Mouse (Mus musculus) embryonic fibroblast, embryonic 13.5 days (primary cell): ENCODE data around the gene Exoc6b. TPM values are rescaled to one million over a fixed set of nuclear protein-coding genes. Genes with fewer than 3 reads are reported as not detected.
A peak's percentile ranks its signal among the peaks of the same experiment; 100 is the strongest.

ENCODE experiments used
- H3K27ac ChIP-seq: 2 replicates; pipeline ENCODE4 v1.5.1; 2012; ENCODE audit warnings: low read length, control low read depth, inconsistent platforms; ENCODE audit not compliant: insufficient read depth
- H3K4me1 ChIP-seq: 2 replicates; pipeline ENCODE4 v1.6.1; 2011; ENCODE audit warnings: low read length; ENCODE audit not compliant: control insufficient read depth, insufficient read depth
- H3K4me3 ChIP-seq: 2 replicates; pipeline ENCODE4 v1.5.1; 2011; ENCODE audit warnings: mild to moderate bottlenecking, control low read depth, low read length; ENCODE audit not compliant: insufficient read depth
- CTCF ChIP-seq: IDR thresholded peaks from 2 replicates; pipeline ENCODE4 v1.5.1; 2011; ENCODE audit warnings: mild to moderate bottlenecking, control low read depth, low read length, moderate library complexity, borderline replicate concordance; ENCODE audit not compliant: insufficient read depth
- POLR2A ChIP-seq: IDR thresholded peaks from 2 replicates; pipeline ENCODE4 v1.6.1; 2011; ENCODE audit warnings: low read depth, mild to moderate bottlenecking, control low read depth, low read length, moderate library complexity
- polyA plus RNA-seq: library from polyadenylated mRNA; stranded (reverse); fragments of >200 nt; gene quantifications from 2 replicates; pipeline ENCODE4 v1.2.4, GENCODE M21; 2011; ENCODE audit warnings: low read depth; ENCODE audit not compliant: missing spikeins, insufficient read length

The Exoc6b gene
- polyA plus RNA-seq, 1 experiment = 34.0 TPM

DNA sequence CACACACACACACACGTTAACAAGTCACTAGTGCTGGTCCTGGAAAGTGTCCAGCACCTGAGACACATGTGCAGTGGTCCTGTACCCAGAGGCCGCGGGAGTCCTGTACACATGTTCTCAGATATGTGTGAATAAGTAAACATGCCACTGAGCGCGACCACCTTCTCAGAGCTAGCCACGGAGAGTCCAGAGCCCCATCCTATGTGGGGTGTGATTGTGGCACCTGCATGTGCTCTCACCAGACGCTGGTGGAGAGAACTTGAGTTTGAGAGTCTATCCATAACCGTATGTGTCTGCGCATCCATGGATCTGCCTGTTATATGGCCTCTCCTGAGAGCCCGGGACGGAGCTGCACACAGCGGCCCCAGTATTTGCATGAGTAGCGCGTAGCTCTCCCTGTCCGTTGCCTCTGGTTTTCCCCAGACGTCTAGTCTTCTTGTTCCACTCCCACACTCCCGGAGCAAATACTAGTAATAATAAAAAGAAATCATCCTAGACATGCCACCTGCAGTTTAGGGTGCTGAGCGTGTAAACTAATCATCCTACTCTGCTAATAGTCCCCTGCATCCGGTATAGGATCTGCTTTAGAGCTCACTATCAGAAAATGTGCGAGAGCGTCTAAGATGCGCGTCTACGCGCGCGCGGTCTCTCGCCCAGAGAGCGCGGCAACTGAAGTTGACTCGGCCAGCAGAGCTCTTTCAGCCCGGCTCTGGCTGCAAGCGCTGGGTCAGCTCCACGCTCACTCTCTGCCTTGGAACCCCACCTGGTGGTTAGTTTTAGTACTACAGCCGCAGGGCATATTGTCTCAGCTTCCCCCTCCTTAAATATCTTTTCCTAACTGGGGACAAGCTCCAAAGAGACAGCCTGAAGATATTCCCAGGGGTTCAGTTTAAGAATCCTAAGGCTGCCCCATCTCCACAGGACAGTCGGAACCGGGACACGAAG, 479.3 kb downstream of the Exoc6b start:
- Histone ChIP-seq H3K27ac (no peak overlapping the region), H3K4me3 (no peak overlapping the region), H3K4me1 (peaks cover 3% of the 10 kb centered on the region; the same call in 1 of the 2 replicates)
- TF ChIP-seq CTCF (peak; percentile 52; the same call in 1 of the 2 replicates), POLR2A (no peak)

DNA sequence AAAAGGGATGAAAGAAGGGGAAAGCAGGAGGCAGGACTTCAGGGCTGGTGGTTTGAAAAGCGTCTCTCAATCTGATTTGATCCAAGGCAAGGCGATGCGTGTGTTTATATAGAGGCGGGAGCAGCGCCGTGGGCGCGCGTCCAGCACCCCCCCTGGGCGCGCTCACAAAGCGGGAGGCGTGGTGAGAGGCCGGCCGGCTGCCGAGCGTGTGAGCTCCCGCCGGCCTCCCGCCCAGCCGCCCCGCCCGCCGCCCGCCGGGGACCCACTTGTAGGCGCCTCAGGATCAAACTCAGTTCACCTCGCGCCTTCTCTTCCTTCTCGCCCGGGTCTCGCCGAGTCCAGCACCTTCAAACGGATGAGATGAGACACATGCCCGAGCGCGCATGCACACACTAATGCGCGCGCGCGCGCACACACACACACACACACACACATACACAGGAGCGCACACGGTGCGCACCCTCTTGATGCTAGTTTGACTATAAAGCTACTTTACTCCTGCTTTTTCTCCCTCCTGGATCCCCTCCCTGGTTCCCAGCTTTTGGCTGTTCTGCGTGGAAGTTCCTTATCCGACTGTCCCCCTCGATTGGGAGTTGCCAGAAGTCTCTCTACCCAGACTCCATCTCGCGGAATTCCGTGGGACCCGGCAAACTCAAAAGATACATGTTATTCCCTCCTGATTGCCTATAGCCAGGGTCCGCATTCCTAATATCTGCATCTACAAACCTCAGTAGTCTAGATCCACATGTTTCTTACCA, 480.2 kb downstream of the Exoc6b start:
- H3K27ac ChIP-seq = no peak overlapping the region
- TF ChIP-seq CTCF (no peak), POLR2A (peak; percentile 45; the same call in 1 of the 2 replicates)
- H3K4me3 ChIP-seq = peak overlapping the region; percentile 52
- H3K4me1 ChIP-seq = peaks cover 3% of the 10 kb centered on the region; the same call in 1 of the 2 replicates

DNA sequence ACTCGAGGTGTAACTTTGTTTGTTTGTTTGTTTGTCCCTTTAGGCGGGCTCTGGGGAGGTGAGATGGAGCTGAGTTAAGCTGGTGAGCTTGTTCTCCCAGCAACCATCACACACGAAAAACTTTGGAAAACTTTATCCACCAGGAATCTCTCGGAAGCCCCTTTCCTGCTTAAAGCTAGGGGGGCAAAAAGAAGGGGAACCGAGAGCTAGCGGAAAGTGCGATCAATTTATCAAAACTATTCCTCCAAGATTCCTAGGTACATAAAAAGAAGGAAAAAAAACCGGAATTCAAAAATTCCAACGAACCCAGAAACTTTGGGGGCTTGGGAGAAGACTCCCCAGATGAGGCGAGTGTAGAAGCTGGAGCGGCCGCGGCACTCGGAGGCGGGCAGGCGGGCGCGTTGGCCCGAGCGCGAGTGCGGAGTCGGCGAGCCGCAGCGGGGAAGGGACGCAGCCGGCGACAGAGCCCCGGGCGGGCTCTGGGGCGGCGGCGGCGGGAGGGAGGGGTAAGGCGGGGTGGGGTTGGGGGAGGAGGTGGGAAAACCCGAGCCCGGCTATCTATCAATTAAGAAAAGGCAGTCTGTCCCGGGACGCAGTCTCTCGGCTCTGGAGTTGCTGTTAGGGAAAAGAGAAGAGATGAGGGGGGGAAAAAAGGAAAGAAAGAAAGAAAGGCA, 481.0 kb downstream of the Exoc6b start:
- TF ChIP-seq POLR2A = no peak
- no peak for TF ChIP-seq CTCF
- H3K4me3 ChIP-seq = peak overlapping the region; percentile 52
- peaks cover 3% of the 10 kb centered on the region; the same call in 1 of the 2 replicates for H3K4me1 ChIP-seq
- no peak overlapping the region for H3K27ac ChIP-seq

DNA sequence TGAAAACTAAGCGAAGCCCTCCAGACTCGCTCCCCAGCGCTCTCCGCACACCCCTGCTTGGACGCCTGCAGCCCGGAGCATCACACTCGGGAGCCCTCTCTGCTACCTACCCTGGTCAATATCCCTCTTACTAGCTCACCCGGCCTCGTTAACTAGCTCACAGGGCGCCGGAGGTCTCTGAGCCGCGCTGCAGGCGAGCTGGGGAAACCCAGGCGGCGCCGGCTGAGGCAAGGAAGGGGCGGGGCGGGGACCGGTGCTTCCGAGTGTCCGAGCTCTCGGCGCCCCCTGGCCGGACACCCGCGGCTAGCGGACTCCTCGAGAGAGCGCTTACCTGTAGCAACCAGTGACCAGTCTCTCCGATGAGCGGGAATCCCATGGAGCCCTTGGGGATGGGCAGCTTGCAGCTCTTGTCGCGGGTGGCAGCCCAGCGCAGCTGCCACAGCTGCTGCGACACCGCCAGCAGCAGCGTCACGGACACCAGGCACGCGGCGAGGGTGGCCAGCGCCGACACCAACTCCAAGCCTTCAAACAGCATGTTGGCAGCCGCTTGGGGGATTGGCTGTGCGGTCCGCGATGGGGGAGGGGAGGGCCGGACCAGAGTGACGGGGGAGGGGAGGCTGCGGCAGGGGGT, 481.7 kb downstream of the Exoc6b start:
- TF ChIP-seq POLR2A = no peak
- no peak for TF ChIP-seq CTCF
- Histone ChIP-seq H3K27ac (no peak overlapping the region), H3K4me1 (peaks cover 3% of the 10 kb centered on the region; the same call in 1 of the 2 replicates), H3K4me3 (peak overlapping the region; percentile 43)

DNA sequence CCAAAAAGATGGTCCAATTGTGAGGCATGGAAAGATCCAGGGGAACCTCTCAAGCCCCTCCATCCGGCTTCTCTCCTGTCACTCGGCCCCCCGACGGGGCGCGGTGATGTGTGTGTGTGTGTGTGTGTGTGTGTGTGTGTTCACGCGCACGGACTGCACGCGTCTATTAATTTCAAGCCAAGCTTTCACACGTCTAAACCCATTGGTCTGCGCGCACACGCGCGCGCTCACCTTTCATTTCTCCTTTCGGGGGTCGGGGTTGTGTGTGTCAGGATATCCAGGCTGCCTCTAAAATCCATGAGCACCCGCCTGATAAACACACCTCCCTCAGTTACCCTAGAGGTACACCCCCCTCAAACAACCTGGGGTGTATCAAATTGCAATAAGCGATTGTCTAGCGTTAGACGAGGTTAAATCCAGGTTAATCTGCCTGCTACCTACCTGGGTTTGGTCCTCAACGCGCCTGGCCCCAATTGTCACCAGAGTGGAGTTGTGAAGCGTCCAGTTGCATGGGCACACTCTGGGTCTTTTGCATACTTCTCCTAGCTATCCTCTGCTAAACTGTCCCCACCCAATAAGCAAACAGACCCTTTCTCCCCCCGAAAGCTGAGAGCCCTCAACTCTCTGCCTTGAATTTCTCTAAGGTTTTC, 482.6 kb downstream of the Exoc6b start:
- TF ChIP-seq POLR2A = no peak
- TF ChIP-seq CTCF = no peak
- no peak overlapping the region for H3K27ac ChIP-seq
- peak overlapping the region; percentile 43 for H3K4me3 ChIP-seq
- peaks cover 3% of the 10 kb centered on the region; the same call in 1 of the 2 replicates for H3K4me1 ChIP-seq

DNA sequence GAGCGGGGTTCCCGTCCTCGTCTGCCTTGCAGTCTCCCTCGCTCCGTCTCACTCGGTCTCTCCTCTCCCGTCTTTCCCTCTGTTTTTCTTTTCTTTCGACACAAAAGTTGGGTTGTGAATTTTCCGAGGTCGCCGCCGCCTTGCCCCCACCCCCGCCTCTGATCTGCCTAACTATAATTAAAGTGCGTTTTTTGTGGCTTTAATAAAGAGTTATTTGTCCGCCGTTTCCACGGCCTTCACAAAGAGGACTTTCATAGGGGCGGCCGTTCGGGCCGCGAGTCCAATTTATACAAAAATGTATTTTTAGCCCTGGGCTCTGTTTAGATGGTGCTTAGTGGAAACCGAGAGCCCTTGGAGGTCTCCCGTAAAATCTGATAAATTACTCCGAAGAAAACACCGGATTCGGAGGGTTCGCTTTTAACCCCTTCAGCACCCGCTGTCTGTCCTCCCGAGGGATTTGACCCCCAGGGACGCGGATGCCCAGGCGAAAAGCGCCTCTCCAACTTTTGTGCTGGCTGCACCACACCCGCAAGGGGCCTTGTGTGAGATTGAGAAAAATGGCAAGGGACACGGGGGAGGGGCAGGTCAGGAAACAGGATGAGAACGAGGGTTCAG, 483.5 kb downstream of the Exoc6b start:
- peak overlapping the region; percentile 23 for H3K4me3 ChIP-seq
- H3K27ac ChIP-seq = no peak overlapping the region
- no peak for TF ChIP-seq CTCF
- no peak for TF ChIP-seq POLR2A
- H3K4me1 ChIP-seq = peaks cover 3% of the 10 kb centered on the region; the same call in 1 of the 2 replicates

DNA sequence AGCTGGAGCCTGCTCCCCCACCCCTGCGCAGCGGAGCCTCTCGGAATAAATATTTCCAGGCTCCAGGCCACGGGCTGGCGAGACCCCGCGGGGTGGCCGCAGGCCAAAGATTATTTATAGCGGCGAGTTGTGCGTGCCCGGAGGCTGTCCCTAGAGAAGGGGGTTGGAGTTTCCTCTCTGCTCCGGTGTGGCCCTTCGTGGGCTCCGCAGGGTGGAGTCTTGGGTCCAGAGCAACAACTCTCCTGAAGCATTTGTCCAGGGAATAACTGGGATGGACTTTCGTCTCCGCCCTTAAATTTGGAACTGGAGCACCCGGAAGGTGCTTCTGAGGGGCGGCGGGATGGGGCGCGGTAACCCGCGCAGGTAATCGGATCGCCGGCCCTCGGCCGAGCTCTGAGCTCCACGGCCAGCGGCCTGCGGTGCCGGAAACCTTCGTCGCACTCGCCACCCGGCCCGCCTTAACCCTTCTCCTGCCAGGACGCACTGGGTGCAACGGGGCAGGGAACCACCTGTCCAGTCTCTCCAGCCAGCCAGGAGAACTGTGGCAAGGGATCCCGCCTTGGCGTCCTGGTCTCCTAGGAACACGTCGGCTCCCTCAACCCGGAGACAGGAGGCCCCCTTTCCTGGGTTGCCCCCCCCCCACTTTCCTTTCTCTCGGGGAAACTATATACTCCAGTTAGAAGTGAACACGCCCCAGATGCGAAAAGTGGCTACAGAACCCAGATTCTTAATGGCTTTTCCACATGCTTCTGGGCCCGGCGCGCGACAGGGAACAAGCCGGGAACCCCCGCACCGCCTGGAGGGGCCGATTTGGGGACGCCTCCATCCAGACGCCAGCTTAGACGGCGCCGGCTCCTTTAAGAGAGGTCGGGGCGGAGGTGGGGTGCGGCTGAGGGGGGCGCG, 484.3 kb downstream of the Exoc6b start:
- H3K4me3 ChIP-seq = peak overlapping the region; percentile 23
- TF ChIP-seq POLR2A (no peak), CTCF (no peak)
- H3K27ac ChIP-seq = no peak overlapping the region
- peaks cover 3% of the 10 kb centered on the region; the same call in 1 of the 2 replicates for H3K4me1 ChIP-seq
